Mouse (Mus musculus) forebrain, embryonic 16.5 days (tissue): Measurements from ENCODE around the gene Dck. TPM values are rescaled to one million over a fixed set of nuclear protein-coding genes. Genes with fewer than 3 reads are reported as not detected.
"Not testable (repeated sequence)": the region's sequence is repeated elsewhere in the genome, so short reads cannot be mapped to it uniquely, and the experiment has no call there.

ENCODE experiments used
- ATAC-seq: fragments of 200-750 bp; cut with Nextera tagmentation; 2 replicates; pipeline ENCODE4 v1.8.0; 2017; ENCODE audit warnings: mild to moderate bottlenecking, moderate library complexity
- H3K27ac ChIP-seq: fragments of 300-500 bp; sonication (generic); 2 replicates; pipeline ENCODE4 v1.5.1; 2014; ENCODE audit warnings: low read length, control low read depth
- H3K27me3 ChIP-seq: fragments of 300-500 bp; sonication (generic); replicated peaks from 2 replicates; pipeline ENCODE4 v1.6.1; 2014; ENCODE audit warnings: low read length; ENCODE audit not compliant: control insufficient read depth, insufficient read depth
- H3K36me3 ChIP-seq: fragments of 300-500 bp; sonication (generic); 2 replicates; pipeline ENCODE4 v1.6.1; 2014; ENCODE audit not compliant: control insufficient read depth, insufficient read depth
- H3K4me1 ChIP-seq: fragments of 300-500 bp; sonication (generic); replicated peaks from 2 replicates; pipeline ENCODE4 v1.6.1; 2014; ENCODE audit warnings: low read length; ENCODE audit not compliant: control insufficient read depth, insufficient read depth
- H3K4me2 ChIP-seq: fragments of 300-500 bp; sonication (generic); 2 replicates; pipeline ENCODE4 v1.6.1; 2014; ENCODE audit warnings: mild to moderate bottlenecking, low read length, control low read depth
- H3K4me3 ChIP-seq: fragments of 300-500 bp; sonication (generic); replicated peaks from 2 replicates; pipeline ENCODE4 v1.5.1; 2014; ENCODE audit warnings: mild to moderate bottlenecking, low read length, control low read depth
- H3K9ac ChIP-seq: fragments of 300-500 bp; sonication (generic); replicated peaks from 2 replicates; pipeline ENCODE4 v1.6.1; 2014; ENCODE audit warnings: low read depth, low read length, control low read depth
- H3K9me3 ChIP-seq: fragments of 300-500 bp; sonication (generic); 2 replicates; pipeline ENCODE4 v1.6.1; 2016; ENCODE audit warnings: low read length; ENCODE audit not compliant: control insufficient read depth
- WGBS: fragments of 180-500 bp; shearing (Covaris S2); extraction: QIAGEN DNeasy Blood & Tissue Kit; methylation state at CpG from one replicate; pipeline ENCODE4 v1.1.7; 2014; 5-methylcytosine and 5-hydroxymethylcytosine counted together
- polyA plus RNA-seq: library from polyadenylated mRNA; unstranded; fragments of >200 nt; fragmentation: Nextera tagmentation; extraction: Ambion mirVana; gene quantifications from 2 replicates; pipeline ENCODE4 v1.2.1, GENCODE M21; 2015

The Dck gene
- polyA plus RNA-seq, 1 experiment from 2014 or later: 77.2 TPM

- not testable (repeated sequence) for H3K4me1 ChIP-seq, H3K9ac ChIP-seq, H3K27ac ChIP-seq, ATAC-seq, H3K36me3 ChIP-seq, H3K4me3 ChIP-seq, H3K27me3 ChIP-seq, H3K9me3 ChIP-seq, H3K4me2 ChIP-seq
- WGBS: 95% methylated on average over 1 of the region's 1 CpGs
Measured at GRCm38 (mm10) chr5:88741065-88741464, 23.7 kb upstream of the Dck start.

GRCm38 (mm10) chr5:88747774-88748173, 17.0 kb upstream of the Dck start:
- WGBS: 80% methylated on average over 1 of the region's 1 CpGs
- H3K27ac ChIP-seq: no peak overlapping the region
- no peak overlapping the region for H3K4me3 ChIP-seq
- no peaks in the 10 kb centered on the region for H3K27me3 ChIP-seq
- no peaks in the 10 kb centered on the region for H3K9me3 ChIP-seq
- no peaks in the 10 kb centered on the region; the same call in 1 of the 2 replicates for H3K36me3 ChIP-seq
- H3K9ac ChIP-seq: no peak overlapping the region
- H3K4me2 ChIP-seq: no peak overlapping the region
- no peaks in the 10 kb centered on the region for H3K4me1 ChIP-seq
- ATAC-seq: no peak

- 91% methylated on average over 4 of the region's 4 CpGs for WGBS
- no peak for ATAC-seq
Measured at GRCm38 (mm10) chr5:88753199-88753598, 11.6 kb upstream of the Dck start.

GRCm38 (mm10) chr5:88762611-88763010, 2.2 kb upstream of the Dck start:
- ATAC-seq: no peak
- Histone ChIP-seq H3K9ac (no peak overlapping the region), H3K36me3 (no peaks in the 10 kb centered on the region), H3K27me3 (no peaks in the 10 kb centered on the region), H3K27ac (no peak overlapping the region), H3K4me3 (no peak overlapping the region), H3K4me1 (peaks cover 12% of the 10 kb centered on the region), H3K9me3 (no peaks in the 10 kb centered on the region), H3K4me2 (no peak overlapping the region)
- WGBS: 91% methylated on average over 5 of the region's 5 CpGs

More at GRCm38 (mm10) chr5:88753199-88753598, 11.6 kb upstream of the Dck start:
- Histone ChIP-seq H3K27ac (no peak overlapping the region), H3K4me2 (no peak overlapping the region), H3K36me3 (peaks cover 6% of the 10 kb centered on the region), H3K9me3 (no peaks in the 10 kb centered on the region), H3K9ac (no peak overlapping the region), H3K27me3 (no peaks in the 10 kb centered on the region), H3K4me1 (no peaks in the 10 kb centered on the region), H3K4me3 (no peak overlapping the region)

- Histone ChIP-seq H3K9me3 (no peaks in the 10 kb centered on the region), H3K9ac (peak overlapping the region; percentile 91), H3K4me2 (peak overlapping the region; percentile 50), H3K4me1 (peaks cover 12% of the 10 kb centered on the region), H3K36me3 (peaks cover 1% of the 10 kb centered on the region; the same call in 1 of the 2 replicates), H3K27me3 (no peaks in the 10 kb centered on the region), H3K27ac (peak overlapping the region; percentile 94), H3K4me3 (peak overlapping the region; percentile 94)
- peak; percentile 55 for ATAC-seq
- under 1% methylated on average over 23 of the region's 23 CpGs for WGBS
Measured at GRCm38 (mm10) chr5:88764430-88764986, 288 bp upstream of the Dck start.

GRCm38 (mm10) chr5:88765587-88765986, 791 bp downstream of the Dck start:
- Histone ChIP-seq H3K4me2 (peak overlapping the region; percentile 50), H3K27ac (peak overlapping the region; percentile 94), H3K4me1 (peaks cover 12% of the 10 kb centered on the region), H3K9me3 (no peaks in the 10 kb centered on the region), H3K36me3 (peaks cover 9% of the 10 kb centered on the region; the same call in 1 of the 2 replicates), H3K9ac (peak overlapping the region; percentile 91), H3K4me3 (peak overlapping the region; percentile 94), H3K27me3 (no peaks in the 10 kb centered on the region)
- ATAC-seq: peak; percentile 0
- WGBS: 4% methylated on average over 6 of the region's 6 CpGs

GRCm38 (mm10) chr5:88766121-88766520, 1.3 kb downstream of the Dck start:
- Histone ChIP-seq H3K4me3 (peak overlapping the region; percentile 94), H3K4me2 (peak overlapping the region; percentile 50), H3K9ac (no peak overlapping the region; the same call in 1 of the 2 replicates), H3K4me1 (peaks cover 12% of the 10 kb centered on the region), H3K27ac (no peak overlapping the region), H3K36me3 (peaks cover 10% of the 10 kb centered on the region; the same call in 1 of the 2 replicates), H3K9me3 (no peaks in the 10 kb centered on the region), H3K27me3 (no peaks in the 10 kb centered on the region)
- 33% methylated on average over 6 of the region's 6 CpGs for WGBS
- no peak for ATAC-seq

- ATAC-seq: no peak
- H3K4me2 ChIP-seq: peak overlapping the region; percentile 50
- H3K27me3 ChIP-seq: no peaks in the 10 kb centered on the region
- WGBS: 98% methylated on average over 5 of the region's 5 CpGs
- peaks cover 10% of the 10 kb centered on the region; the same call in 1 of the 2 replicates for H3K36me3 ChIP-seq
- H3K4me1 ChIP-seq: peaks cover 12% of the 10 kb centered on the region
- H3K9ac ChIP-seq: no peak overlapping the region
- no peak overlapping the region; the same call in 1 of the 2 replicates for H3K4me3 ChIP-seq
- H3K9me3 ChIP-seq: no peaks in the 10 kb centered on the region
- no peak overlapping the region for H3K27ac ChIP-seq
Measured at GRCm38 (mm10) chr5:88766863-88767262, 2.1 kb downstream of the Dck start.

GRCm38 (mm10) chr5:88768201-88768600, 3.4 kb downstream of the Dck start:
- Histone ChIP-seq H3K27ac (no peak overlapping the region), H3K4me3 (no peak overlapping the region), H3K4me1 (peaks cover 12% of the 10 kb centered on the region), H3K9me3 (no peaks in the 10 kb centered on the region), H3K4me2 (no peak overlapping the region), H3K9ac (no peak overlapping the region), H3K27me3 (no peaks in the 10 kb centered on the region), H3K36me3 (peaks cover 15% of the 10 kb centered on the region; the same call in 1 of the 2 replicates)
- no peak for ATAC-seq
- WGBS: 94% methylated on average over 6 of the region's 6 CpGs
